Mouse (Mus musculus) bone marrow, adult 2 months (tissue): ENCODE results near the gene Ncl.

ENCODE experiments used
- CTCF ChIP-seq: fragments of 200-500 bp; IDR thresholded peaks from 2 replicates; pipeline ENCODE4 v1.5.1; 2011; ENCODE audit warnings: low read length, control low read depth; ENCODE audit not compliant: control insufficient read depth, insufficient read depth
- POLR2A ChIP-seq: fragments of 200-500 bp; IDR thresholded peaks from 2 replicates; pipeline ENCODE4 v1.6.1; 2011; ENCODE audit warnings: low read depth, mild to moderate bottlenecking, control low read depth, low read length, borderline replicate concordance; ENCODE audit not compliant: control insufficient read depth

GRCm38 (mm10) chr1:86395897-86396296, 36.7 kb upstream of the Ncl start:
- TF ChIP-seq CTCF (0 out of 2 replicates have a peak, but pooled peaks have one; percentile 7), POLR2A (no peak)
